Mouse (Mus musculus) heart, embryonic 13.5 days (tissue): Measurements from ENCODE around the gene Gbgt1. TPM values are rescaled to one million over a fixed set of nuclear protein-coding genes. Genes with fewer than 3 reads are reported as not detected.
A peak's percentile ranks its signal among the peaks of the same experiment; 100 is the strongest.

Source experiments
- ATAC-seq: fragments of 200-750 bp; cut with Nextera tagmentation; 2 replicates; pipeline ENCODE4 v1.8.0; 2017; ENCODE audit warnings: moderate TSS enrichment; ENCODE audit not compliant: insufficient number of reproducible peaks, low FRiP score, low TSS enrichment; ENCODE audit errors: extremely low read depth
- H3K27ac ChIP-seq: fragments of 300-500 bp; sonication (generic); replicated peaks from 2 replicates; pipeline ENCODE4 v1.5.1; 2015; ENCODE audit warnings: moderate library complexity, mild to moderate bottlenecking, inconsistent platforms
- H3K27me3 ChIP-seq: fragments of 300-500 bp; sonication (generic); replicated peaks from 2 replicates; pipeline ENCODE4 v1.6.1; 2015; ENCODE audit warnings: mild to moderate bottlenecking, inconsistent platforms
- H3K36me3 ChIP-seq: fragments of 300-500 bp; sonication (generic); 2 replicates; pipeline ENCODE4 v1.6.1; 2015; ENCODE audit warnings: mild to moderate bottlenecking, inconsistent platforms
- H3K4me1 ChIP-seq: fragments of 300-500 bp; sonication (generic); 2 replicates; pipeline ENCODE4 v1.6.1; 2015; ENCODE audit warnings: inconsistent platforms
- H3K4me2 ChIP-seq: fragments of 300-500 bp; sonication (generic); 2 replicates; pipeline ENCODE4 v1.6.1; 2015; ENCODE audit warnings: inconsistent platforms, mild to moderate bottlenecking, moderate library complexity
- H3K4me3 ChIP-seq: fragments of 300-500 bp; sonication (generic); 2 replicates; pipeline ENCODE4 v1.5.1; 2015; ENCODE audit warnings: moderate library complexity, mild to moderate bottlenecking, inconsistent platforms
- H3K9ac ChIP-seq: fragments of 300-500 bp; sonication (generic); 2 replicates; pipeline ENCODE4 v1.6.1; 2015; ENCODE audit warnings: inconsistent platforms, mild to moderate bottlenecking, moderate library complexity
- H3K9me3 ChIP-seq: fragments of 300-500 bp; sonication (generic); 2 replicates; pipeline ENCODE4 v1.6.1; 2016; ENCODE audit warnings: inconsistent platforms
- WGBS: fragments of 180-500 bp; shearing (Covaris S2); methylation state at CpG from one replicate; pipeline ENCODE4 v1.1.7; 2015; ENCODE audit warnings: mixed read lengths; 5-methylcytosine and 5-hydroxymethylcytosine counted together
- polyA plus RNA-seq: library from polyadenylated mRNA; unstranded; fragments of >200 nt; fragmentation: Nextera tagmentation; extraction: Ambion mirVana; gene quantifications from 2 replicates; pipeline ENCODE4 v1.2.1, GENCODE M21; 2015

Gbgt1 gene
- polyA plus RNA-seq: 0.25 and 0.47 TPM in 2 replicates

- no peak for ATAC-seq
- WGBS: 62% methylated on average over 5 of the region's 5 CpGs
- no peak within 1 kb of the TSS for H3K4me2 ChIP-seq
- no peak within 1 kb of the TSS for H3K4me3 ChIP-seq
- H3K9me3 ChIP-seq: no peaks in the 10 kb centered on the region
- H3K4me1 ChIP-seq: no peaks in the 10 kb centered on the region
- no peak within 1 kb of the TSS; the same call in 1 of the 2 replicates for H3K9ac ChIP-seq
- peak within 1 kb of the TSS; percentile 32; the same call in 1 of the 2 replicates for H3K27ac ChIP-seq
- H3K27me3 ChIP-seq: no peaks in the 10 kb centered on the region; the same call in 1 of the 2 replicates
- no peaks in the 10 kb centered on the region for H3K36me3 ChIP-seq
Observed at GRCm38 (mm10) chr2:28496671-28497070, at the start of gene Gbgt1. TSS of gene Gbgt1 (plus strand) at chr2:28496891.

DNA sequence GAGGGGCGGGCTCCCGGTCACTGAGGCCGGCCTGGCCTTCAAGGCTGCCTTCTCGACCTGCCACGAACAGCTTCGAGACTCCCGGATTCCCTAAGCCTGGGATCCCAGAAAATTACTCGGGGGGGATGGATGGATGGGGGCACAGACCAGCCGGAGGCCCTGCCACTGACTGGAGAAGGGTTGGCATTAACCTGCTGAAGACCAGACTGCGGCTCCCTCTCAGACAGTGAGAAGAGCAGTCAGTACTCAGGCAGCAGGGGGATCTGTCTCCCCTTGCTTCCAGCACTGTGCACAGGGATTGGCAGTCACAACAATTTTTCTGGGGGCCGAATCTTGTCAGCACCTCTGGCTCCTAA is 49.4 kb upstream of the Gbgt1 start:
- no peak for ATAC-seq
- peaks cover 14% of the 10 kb centered on the region for H3K4me1 ChIP-seq
- H3K9me3 ChIP-seq: no peaks in the 10 kb centered on the region
- H3K27ac ChIP-seq: peak overlapping the region; percentile 5; the same call in 1 of the 2 replicates
- H3K4me2 ChIP-seq: peak overlapping the region; percentile 72
- H3K36me3 ChIP-seq: peaks cover 23% of the 10 kb centered on the region
- 8% methylated on average over 11 of the region's 11 CpGs for whole genome bisulfite sequencing
- H3K4me3 ChIP-seq: peak overlapping the region; percentile 80
- peak overlapping the region; percentile 82 for H3K9ac ChIP-seq
- peaks cover 30% of the 10 kb centered on the region; the same call in 1 of the 2 replicates for H3K27me3 ChIP-seq

DNA sequence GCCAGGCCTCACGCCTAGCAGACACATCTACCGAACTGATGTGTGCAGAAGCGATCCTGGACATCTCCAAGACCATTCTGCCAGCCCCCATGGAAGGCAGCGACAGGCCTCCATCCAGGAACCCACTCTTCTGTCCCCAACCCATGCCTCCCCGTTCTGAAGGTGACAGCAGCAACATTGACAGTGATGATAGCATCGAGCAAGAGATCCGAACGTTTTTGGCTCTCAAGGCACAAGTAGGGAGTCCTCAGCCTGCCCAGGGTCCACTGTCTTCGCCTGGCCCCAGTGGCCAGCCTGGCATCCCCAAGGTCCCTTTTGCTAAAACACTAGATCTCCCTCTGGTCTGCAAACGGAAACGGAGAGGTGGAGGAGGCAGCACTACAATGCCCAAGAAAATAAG is 45.0 kb upstream of the Gbgt1 start:
- no peak overlapping the region for H3K9ac ChIP-seq
- H3K36me3 ChIP-seq: peaks cover 40% of the 10 kb centered on the region
- no peak for ATAC-seq
- WGBS: 78% methylated on average over 11 of the region's 11 CpGs
- H3K27me3 ChIP-seq: peaks cover 12% of the 10 kb centered on the region; the same call in 1 of the 2 replicates
- H3K4me3 ChIP-seq: no peak overlapping the region
- H3K4me1 ChIP-seq: peaks cover 9% of the 10 kb centered on the region
- H3K4me2 ChIP-seq: no peak overlapping the region
- H3K27ac ChIP-seq: no peak overlapping the region
- no peaks in the 10 kb centered on the region for H3K9me3 ChIP-seq

DNA sequence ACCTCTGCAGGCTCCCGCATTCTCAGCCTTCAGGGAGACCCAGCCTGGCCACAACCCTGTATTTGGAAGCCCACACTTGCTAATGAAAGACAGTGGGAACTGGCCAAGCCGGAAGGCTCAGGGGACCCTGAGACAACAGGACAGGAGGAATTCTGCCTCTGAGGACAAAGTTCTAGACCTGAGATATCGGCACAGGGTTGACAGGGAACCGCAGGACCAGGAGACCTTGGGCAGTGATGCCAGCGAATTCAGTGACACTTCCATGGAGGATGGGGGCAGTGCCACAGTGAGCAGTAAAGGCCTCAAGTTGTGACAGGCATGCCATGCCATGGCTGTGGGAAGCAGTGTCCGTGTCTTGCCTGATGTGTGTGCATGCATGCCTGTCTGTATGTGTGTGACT is 43.2 kb upstream of the Gbgt1 start:
- Histone ChIP-seq H3K4me2 (no peak overlapping the region), H3K4me3 (no peak overlapping the region), H3K9me3 (no peaks in the 10 kb centered on the region), H3K36me3 (peaks cover 40% of the 10 kb centered on the region), H3K9ac (no peak overlapping the region), H3K27me3 (no peaks in the 10 kb centered on the region), H3K4me1 (no peaks in the 10 kb centered on the region), H3K27ac (no peak overlapping the region)
- ATAC-seq: no peak
- WGBS: 83% methylated on average over 6 of the region's 6 CpGs

- Histone ChIP-seq H3K27me3 (no peaks in the 10 kb centered on the region; the same call in 1 of the 2 replicates), H3K9ac (no peak overlapping the region), H3K4me1 (no peaks in the 10 kb centered on the region), H3K36me3 (peaks cover 22% of the 10 kb centered on the region), H3K9me3 (no peaks in the 10 kb centered on the region), H3K27ac (no peak overlapping the region), H3K4me3 (no peak overlapping the region), H3K4me2 (no peak overlapping the region)
- WGBS: 60% methylated on average over 1 of the region's 1 CpGs
- no peak for ATAC-seq
Observed at GRCm38 (mm10) chr2:28456616-28457015, 40.1 kb upstream of the Gbgt1 start.

DNA sequence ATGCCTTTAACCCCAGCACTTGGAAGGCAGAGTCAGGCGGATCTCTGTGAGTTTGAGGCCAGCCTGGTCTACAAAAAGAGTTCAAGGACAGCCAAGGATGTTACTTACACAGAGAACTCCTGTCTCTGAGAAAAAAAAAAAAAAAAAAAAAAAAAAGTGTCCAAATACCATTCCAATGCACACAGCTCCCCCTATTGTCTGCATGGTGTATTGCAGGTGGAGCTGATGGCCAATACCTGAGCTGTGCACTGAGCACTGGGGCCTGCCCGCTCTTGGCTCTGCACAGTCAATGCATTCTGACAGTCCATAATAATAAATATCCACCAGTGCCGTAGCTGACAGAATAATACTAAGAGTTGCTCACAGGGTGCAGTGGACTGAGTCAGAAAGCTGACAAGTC is 32.8 kb upstream of the Gbgt1 start:
- no peak for ATAC-seq
- 31% methylated on average over 3 of the region's 3 CpGs for WGBS
- peaks cover 3% of the 10 kb centered on the region; the same call in 1 of the 2 replicates for H3K36me3 ChIP-seq
- H3K9me3 ChIP-seq: no peaks in the 10 kb centered on the region
- H3K4me1 ChIP-seq: peaks cover 17% of the 10 kb centered on the region
- no peak overlapping the region for H3K9ac ChIP-seq
- no peak overlapping the region for H3K4me2 ChIP-seq
- H3K4me3 ChIP-seq: no peak overlapping the region
- peaks cover 29% of the 10 kb centered on the region for H3K27me3 ChIP-seq
- H3K27ac ChIP-seq: no peak overlapping the region

- Histone ChIP-seq H3K36me3 (peaks cover 13% of the 10 kb centered on the region), H3K27me3 (peaks cover 29% of the 10 kb centered on the region), H3K9me3 (no peaks in the 10 kb centered on the region), H3K9ac (no peak overlapping the region), H3K4me1 (peaks cover 18% of the 10 kb centered on the region), H3K4me3 (no peak overlapping the region), H3K27ac (no peak overlapping the region), H3K4me2 (no peak overlapping the region)
- ATAC-seq: no peak
- WGBS: 69% methylated on average over 9 of the region's 9 CpGs
Observed at GRCm38 (mm10) chr2:28464919-28465318, 31.8 kb upstream of the Gbgt1 start.

GRCm38 (mm10) chr2:28465836-28466518 is 30.7 kb upstream of the Gbgt1 start, which contains the start of gene 1700007K13Rik:
TSS of gene 1700007K13Rik (minus strand) at chr2:28466332.
- Histone ChIP-seq H3K27me3 (peaks cover 29% of the 10 kb centered on the region), H3K4me1 (peaks cover 18% of the 10 kb centered on the region), H3K4me3 (peak within 1 kb of the TSS; percentile 41), H3K4me2 (peak within 1 kb of the TSS; percentile 67), H3K36me3 (peaks cover 23% of the 10 kb centered on the region), H3K27ac (no peak within 1 kb of the TSS), H3K9ac (peak within 1 kb of the TSS; percentile 73), H3K9me3 (no peaks in the 10 kb centered on the region)
- 5% methylated on average over 25 of the region's 25 CpGs for WGBS
- ATAC-seq: no peak

DNA sequence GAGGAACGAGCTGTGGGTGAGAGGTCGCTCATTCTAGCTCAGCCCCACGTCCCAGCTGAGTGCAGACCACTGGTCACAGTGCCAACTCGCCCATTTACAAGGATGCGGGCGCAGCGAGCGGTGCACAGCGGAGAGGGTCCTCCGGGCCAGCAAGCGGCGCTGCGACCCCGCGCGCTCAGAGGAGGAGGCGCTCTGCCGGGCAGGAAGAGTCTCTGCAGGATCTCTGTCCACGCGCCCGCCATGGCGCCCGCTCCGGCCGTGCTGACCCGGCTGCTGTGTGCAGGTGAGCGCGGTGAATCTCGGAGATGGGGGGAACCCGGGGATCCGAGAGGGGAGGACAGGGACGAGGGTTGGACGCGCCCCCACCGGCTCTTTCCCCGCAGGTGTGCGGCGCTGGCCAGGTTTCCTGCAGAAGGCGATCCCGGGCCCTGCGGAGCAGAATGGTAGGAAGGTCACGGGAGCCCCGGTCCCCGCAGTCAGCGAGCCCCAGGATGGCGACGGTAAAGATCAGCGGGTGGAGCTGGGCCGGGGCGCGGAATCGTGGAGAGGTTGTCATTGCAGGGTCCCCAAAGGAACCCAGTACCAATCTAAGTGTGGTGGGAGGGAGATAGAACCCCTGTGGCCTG is 28.7 kb upstream of the Gbgt1 start, which contains the start of gene Mrps2:
Mrps2 (plus strand) TSS at position 207 of the 626 bp plus-strand sequence.
- peaks cover 18% of the 10 kb centered on the region for H3K4me1 ChIP-seq
- H3K9ac ChIP-seq: peak within 1 kb of the TSS; percentile 90
- H3K36me3 ChIP-seq: peaks cover 43% of the 10 kb centered on the region
- H3K9me3 ChIP-seq: peaks cover 3% of the 10 kb centered on the region; the same call in 1 of the 2 replicates
- WGBS: under 1% methylated on average over 52 of the region's 52 CpGs
- H3K4me2 ChIP-seq: peak within 1 kb of the TSS; percentile 84
- H3K27ac ChIP-seq: no peak within 1 kb of the TSS
- peak; percentile 78 for ATAC-seq
- peak within 1 kb of the TSS; percentile 69 for H3K4me3 ChIP-seq
- peaks cover 29% of the 10 kb centered on the region for H3K27me3 ChIP-seq

- peaks cover 18% of the 10 kb centered on the region for H3K4me1 ChIP-seq
- H3K36me3 ChIP-seq: peaks cover 46% of the 10 kb centered on the region
- peak overlapping the region; percentile 90 for H3K9ac ChIP-seq
- 49% methylated on average over 18 of the region's 18 CpGs for WGBS
- H3K9me3 ChIP-seq: peaks cover 3% of the 10 kb centered on the region; the same call in 1 of the 2 replicates
- H3K4me3 ChIP-seq: peak overlapping the region; percentile 69
- H3K4me2 ChIP-seq: peak overlapping the region; percentile 84
- no peak for ATAC-seq
- H3K27me3 ChIP-seq: peaks cover 29% of the 10 kb centered on the region
- no peak overlapping the region for H3K27ac ChIP-seq
Observed at GRCm38 (mm10) chr2:28468486-28469225, 28.0 kb upstream of the Gbgt1 start.

DNA sequence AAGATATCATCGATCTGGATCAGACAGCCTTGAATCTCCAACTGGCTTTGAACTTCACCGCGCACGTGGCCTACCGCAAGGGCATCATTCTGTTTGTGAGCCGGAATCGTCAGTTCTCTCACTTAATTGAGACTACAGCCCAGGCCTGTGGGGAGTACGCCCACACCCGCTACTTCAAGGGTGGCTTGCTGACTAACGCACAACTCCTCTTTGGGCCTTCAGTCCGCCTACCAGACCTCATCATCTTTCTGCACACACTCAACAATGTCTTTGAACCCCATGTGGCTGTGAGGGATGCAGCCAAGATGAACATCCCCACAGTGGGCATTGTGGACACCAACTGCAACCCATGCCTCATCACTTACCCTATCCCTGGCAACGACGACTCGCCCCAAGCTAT is 27.2 kb upstream of the Gbgt1 start:
- Histone ChIP-seq H3K4me1 (peaks cover 18% of the 10 kb centered on the region), H3K9ac (no peak overlapping the region), H3K4me3 (no peak overlapping the region), H3K36me3 (peaks cover 46% of the 10 kb centered on the region), H3K27ac (no peak overlapping the region), H3K27me3 (peaks cover 24% of the 10 kb centered on the region), H3K9me3 (peaks cover 3% of the 10 kb centered on the region; the same call in 1 of the 2 replicates), H3K4me2 (no peak overlapping the region)
- 97% methylated on average over 14 of the region's 14 CpGs for WGBS
- ATAC-seq: no peak
